Mouse (Mus musculus) heart, postnatal 0 days (tissue): ENCODE measurements around the gene Mcfd2. TPM values are rescaled to one million over a fixed set of nuclear protein-coding genes. Genes with fewer than 3 reads are reported as not detected.

Experiments
- ATAC-seq: fragments of 200-750 bp; cut with Nextera tagmentation; 2 replicates; pipeline ENCODE4 v1.8.0; 2017; ENCODE audit warnings: low read depth, moderate number of reproducible peaks, moderate library complexity; ENCODE audit not compliant: insufficient read depth
- DNase-seq: peaks from one replicate; pipeline ENCODE4 v3.0.0-alpha.2; 2016; ENCODE audit warnings: low spot score
- H3K27ac ChIP-seq: fragments of 300-500 bp; sonication (generic); 2 replicates; pipeline ENCODE4 v1.5.1; 2014; ENCODE audit warnings: low read depth, mild to moderate bottlenecking
- H3K27me3 ChIP-seq: fragments of 300-500 bp; sonication (generic); 2 replicates; pipeline ENCODE4 v1.6.1; 2014; ENCODE audit warnings: low read length, mixed read lengths; ENCODE audit not compliant: control insufficient read depth, insufficient read depth
- H3K36me3 ChIP-seq: fragments of 300-500 bp; sonication (generic); replicated peaks from 2 replicates; pipeline ENCODE4 v1.6.1; 2014; ENCODE audit warnings: low read length, mixed read lengths; ENCODE audit not compliant: control insufficient read depth, insufficient read depth
- H3K4me1 ChIP-seq: fragments of 300-500 bp; sonication (generic); 2 replicates; pipeline ENCODE4 v1.6.1; 2014; ENCODE audit warnings: antibody characterized with exemption; ENCODE audit not compliant: control insufficient read depth, insufficient read depth
- H3K4me2 ChIP-seq: fragments of 300-500 bp; sonication (generic); 2 replicates; pipeline ENCODE4 v1.6.1; 2014; ENCODE audit warnings: low read depth, mild to moderate bottlenecking, low read length, moderate library complexity
- H3K4me3 ChIP-seq: fragments of 300-500 bp; sonication (generic); 2 replicates; pipeline ENCODE4 v1.5.1; 2014; ENCODE audit warnings: low read depth, low read length
- H3K9ac ChIP-seq: fragments of 300-500 bp; sonication (generic); replicated peaks from 2 replicates; pipeline ENCODE4 v1.6.1; 2014; ENCODE audit warnings: low read depth, low read length, mixed read lengths
- H3K9me3 ChIP-seq: fragments of 300-500 bp; sonication (generic); replicated peaks from 2 replicates; pipeline ENCODE4 v1.6.1; 2016; ENCODE audit warnings: low read length; ENCODE audit not compliant: control insufficient read depth
- CTCF ChIP-seq: IDR thresholded peaks from 2 replicates; pipeline ENCODE4 v1.5.1; 2016; ENCODE audit warnings: antibody characterized with exemption, control low read depth, low read depth
- EP300 ChIP-seq: IDR thresholded peaks from 2 replicates; pipeline ENCODE4 v1.6.1; 2016; ENCODE audit warnings: antibody characterized with exemption, low read depth
- WGBS: fragments of 180-500 bp; shearing (Covaris S2); extraction: QIAGEN DNeasy Blood & Tissue Kit; methylation state at CpG from one replicate; pipeline ENCODE4 v1.1.7; 2014; 5-methylcytosine and 5-hydroxymethylcytosine counted together
- polyA plus RNA-seq: library from polyadenylated mRNA; unstranded; fragments of >200 nt; fragmentation: Nextera tagmentation; extraction: Ambion mirVana; gene quantifications from 2 replicates; pipeline ENCODE4 v1.2.1, GENCODE M21; 2015
- total RNA-seq: library from RNA; depleted of rRNA; stranded (reverse); fragments of >200 nt; gene quantifications from 2 replicates; pipeline ENCODE4 v1.2.3, GENCODE M21; 2014; ENCODE audit warnings: low replicate concordance

Mcfd2 gene
- total and polyA plus RNA-seq, 2 experiments from 2014 or later, result 75.1 to 78.3 TPM

DNA sequence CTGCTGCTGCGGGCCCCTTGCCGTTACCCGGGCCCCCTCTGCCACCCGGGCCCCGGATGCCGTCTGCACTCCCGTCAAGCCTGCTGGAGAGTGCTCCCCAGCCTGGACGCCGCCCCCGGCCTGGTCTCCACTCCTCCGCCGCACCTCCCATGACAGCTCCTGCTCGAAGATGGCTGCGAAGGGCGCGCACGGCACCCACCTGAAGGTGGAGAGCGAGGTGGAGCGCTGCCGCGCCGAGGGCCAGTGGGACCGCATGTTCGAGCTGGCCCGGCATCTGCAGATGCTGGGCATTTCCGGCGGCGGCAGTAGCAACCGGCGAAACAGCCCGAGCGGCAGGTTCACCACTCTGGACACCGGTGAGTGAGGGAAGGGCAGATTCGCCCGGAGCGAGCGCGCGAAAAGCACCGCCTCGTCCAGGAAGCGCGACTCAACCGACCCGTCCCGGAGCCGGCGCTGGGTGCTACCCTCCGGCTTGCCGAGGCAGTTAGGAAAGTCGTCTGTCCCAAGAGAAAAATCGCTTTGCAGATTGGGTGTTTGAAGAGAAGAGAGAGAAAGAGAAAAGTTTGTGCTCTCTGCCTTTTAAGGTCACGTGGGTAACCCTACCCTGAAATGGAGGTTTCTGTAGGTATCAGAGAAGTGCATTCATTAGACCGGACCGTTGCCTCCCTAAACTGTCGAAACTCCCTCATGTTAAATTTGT, 17.5 kb upstream of the Mcfd2 start:
- H3K4me2 ChIP-seq, result peak overlapping the region; percentile 85
- ATAC-seq (peak; percentile 21), DNase-seq (peak; percentile 21)
- TF ChIP-seq EP300, result no peak
- no peak for TF ChIP-seq CTCF
- 0 out of 2 replicates have a peak, but pooled peaks cover 4% of the 10 kb centered on the region for H3K4me1 ChIP-seq
- whole genome bisulfite sequencing, result under 1% methylated on average over 55 of the region's 56 CpGs
- peaks cover 8% of the 10 kb centered on the region; the same call in 1 of the 2 replicates for H3K27me3 ChIP-seq
- no peaks in the 10 kb centered on the region for H3K36me3 ChIP-seq
- peak overlapping the region; percentile 62 for H3K4me3 ChIP-seq
- peak overlapping the region; percentile 75 for H3K9ac ChIP-seq
- H3K9me3 ChIP-seq, result no peaks in the 10 kb centered on the region
- H3K27ac ChIP-seq, result peak overlapping the region; percentile 93

DNA sequence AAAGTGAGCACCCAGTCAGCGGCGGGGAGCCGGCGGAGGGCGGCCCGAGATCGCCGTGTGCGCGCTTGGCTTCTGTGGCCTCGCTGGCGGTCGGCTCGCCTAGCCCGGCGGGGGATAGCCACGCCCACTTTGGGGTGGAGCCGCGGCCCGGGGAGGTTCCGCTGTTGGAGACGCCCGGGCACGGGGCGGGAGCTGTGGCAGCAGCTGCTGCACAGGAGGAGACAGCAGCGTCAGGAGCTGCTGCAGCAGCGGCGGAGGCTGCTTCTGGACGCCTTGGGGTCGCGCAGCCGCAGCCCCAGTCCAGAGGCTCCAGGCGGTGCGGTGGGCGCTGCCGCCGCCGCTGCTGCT, 16.9 kb upstream of the Mcfd2 start, which contains the start of gene Ttc7:
Ttc7 (plus strand) TSS at position 181 of the 348 bp plus-strand sequence.
- peak; percentile 95 for ATAC-seq
- TF ChIP-seq EP300 (no peak), CTCF (no peak)
- H3K9me3 ChIP-seq, result no peaks in the 10 kb centered on the region
- H3K4me3 ChIP-seq, result peak within 1 kb of the TSS; percentile 62
- no peaks in the 10 kb centered on the region for H3K36me3 ChIP-seq
- H3K27me3 ChIP-seq, result peaks cover 8% of the 10 kb centered on the region; the same call in 1 of the 2 replicates
- DNase-seq, result peak; percentile 93
- H3K4me2 ChIP-seq, result peak within 1 kb of the TSS; percentile 85
- H3K27ac ChIP-seq, result peak within 1 kb of the TSS; percentile 93
- H3K9ac ChIP-seq, result peak within 1 kb of the TSS; percentile 75
- WGBS, result under 1% methylated on average over 33 of the region's 38 CpGs
- 0 out of 2 replicates have a peak, but pooled peaks cover 4% of the 10 kb centered on the region for H3K4me1 ChIP-seq

DNA sequence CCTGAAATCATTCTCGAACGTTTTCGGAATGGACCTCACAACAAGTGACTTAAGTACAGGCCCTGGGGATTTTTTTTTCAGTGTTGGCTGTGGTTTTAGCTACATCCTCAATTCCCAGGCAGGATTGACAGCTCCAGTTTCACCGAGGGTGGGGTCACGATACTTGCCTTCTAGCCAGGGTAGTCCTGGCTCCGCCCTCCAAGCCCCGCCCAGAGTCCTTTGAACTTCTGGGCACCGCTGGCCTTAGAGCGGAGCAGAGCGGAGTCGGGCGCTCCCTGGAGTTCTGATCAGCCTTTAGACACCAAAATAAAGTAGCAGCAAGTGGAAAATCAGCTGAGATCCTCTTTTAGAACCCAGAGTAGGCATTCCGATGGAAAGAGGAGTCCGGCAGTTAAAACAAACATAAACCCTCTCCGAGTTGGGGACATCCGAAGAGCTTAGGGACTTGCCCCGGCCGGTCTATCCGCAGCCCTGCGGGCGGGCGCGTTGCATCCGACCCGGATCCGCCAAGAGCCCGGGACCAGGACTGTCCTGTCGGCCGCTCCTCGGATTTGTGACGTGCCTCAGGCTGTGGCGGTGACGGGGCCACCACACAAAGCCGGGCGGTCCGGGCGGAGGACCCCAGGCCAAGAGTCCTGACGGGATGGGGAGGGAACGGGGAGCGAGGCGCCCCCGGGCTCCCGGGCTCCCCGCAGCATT, 16.4 kb upstream of the Mcfd2 start:
- peak; percentile 90 for DNase-seq
- Histone ChIP-seq H3K27me3 (peaks cover 8% of the 10 kb centered on the region; the same call in 1 of the 2 replicates), H3K4me3 (peak overlapping the region; percentile 62)

DNA sequence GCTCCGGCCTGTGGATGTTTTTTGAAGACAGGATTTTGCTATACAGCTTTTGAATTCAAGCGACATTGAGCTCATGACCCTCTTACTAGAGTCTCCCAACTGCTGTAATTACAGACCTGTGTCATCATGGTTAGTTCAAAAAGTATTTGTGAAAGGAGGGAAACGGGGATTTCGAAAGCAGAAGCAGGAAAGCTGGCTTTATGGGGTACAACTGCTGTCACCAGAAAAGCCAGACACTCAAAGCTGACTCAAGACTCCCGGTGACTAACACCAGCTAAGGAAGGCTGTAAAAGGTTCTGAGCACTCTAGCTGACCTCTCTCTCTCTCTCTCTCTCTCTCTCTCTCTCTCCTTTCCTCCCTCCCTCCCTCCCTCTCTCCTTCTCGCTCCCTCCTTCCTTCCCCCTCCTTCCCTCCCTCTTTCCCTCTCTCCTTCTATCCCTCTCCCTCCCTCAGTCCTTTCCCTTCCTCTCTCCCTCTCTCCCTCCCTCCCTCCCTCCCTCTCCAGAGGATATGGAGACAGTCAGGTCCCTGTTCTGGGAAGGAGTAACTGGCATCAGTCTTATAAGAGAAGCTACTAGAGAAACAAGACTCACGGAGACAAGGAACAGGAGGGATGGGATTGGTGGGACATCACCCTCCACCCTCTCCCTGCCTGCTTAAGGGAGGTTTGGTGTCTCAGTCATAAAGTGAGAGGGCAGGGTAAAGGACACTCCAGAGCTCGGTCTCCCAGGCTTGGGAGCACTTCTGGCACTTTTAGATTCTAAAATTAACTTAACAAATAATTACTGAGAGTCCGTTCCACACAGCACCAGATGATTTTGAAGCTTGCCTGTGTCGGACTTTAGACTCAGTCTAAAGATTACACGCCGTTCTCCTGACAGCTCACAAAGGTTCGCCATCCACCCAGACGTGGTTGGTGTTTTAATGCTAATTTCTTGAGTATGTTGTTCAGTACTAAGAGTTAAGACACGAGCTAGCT, 9.9 kb upstream of the Mcfd2 start:
- Histone ChIP-seq H3K4me3 (no peak overlapping the region), H3K27ac (no peak overlapping the region), H3K27me3 (no peaks in the 10 kb centered on the region), H3K9me3 (no peaks in the 10 kb centered on the region), H3K4me2 (no peak overlapping the region), H3K36me3 (no peaks in the 10 kb centered on the region), H3K4me1 (no peaks in the 10 kb centered on the region), H3K9ac (no peak overlapping the region)
- ATAC-seq (no peak), DNase-seq (no peak)
- 45% methylated on average over 15 of the region's 15 CpGs for WGBS
- TF ChIP-seq CTCF, result no peak
- no peak for TF ChIP-seq EP300

More for the DNA sequence above, 16.4 kb upstream of the Mcfd2 start:
- no peaks in the 10 kb centered on the region for H3K9me3 ChIP-seq
- H3K4me2 ChIP-seq, result peak overlapping the region; percentile 85
- WGBS, result under 1% methylated on average over 37 of the region's 44 CpGs
- ATAC-seq, result peak; percentile 87
- TF ChIP-seq EP300, result no peak
- no peak for TF ChIP-seq CTCF
- H3K36me3 ChIP-seq, result no peaks in the 10 kb centered on the region
- H3K27ac ChIP-seq, result peak overlapping the region; percentile 93
- H3K9ac ChIP-seq, result peak overlapping the region; percentile 75
- H3K4me1 ChIP-seq, result 0 out of 2 replicates have a peak, but pooled peaks cover 4% of the 10 kb centered on the region

DNA sequence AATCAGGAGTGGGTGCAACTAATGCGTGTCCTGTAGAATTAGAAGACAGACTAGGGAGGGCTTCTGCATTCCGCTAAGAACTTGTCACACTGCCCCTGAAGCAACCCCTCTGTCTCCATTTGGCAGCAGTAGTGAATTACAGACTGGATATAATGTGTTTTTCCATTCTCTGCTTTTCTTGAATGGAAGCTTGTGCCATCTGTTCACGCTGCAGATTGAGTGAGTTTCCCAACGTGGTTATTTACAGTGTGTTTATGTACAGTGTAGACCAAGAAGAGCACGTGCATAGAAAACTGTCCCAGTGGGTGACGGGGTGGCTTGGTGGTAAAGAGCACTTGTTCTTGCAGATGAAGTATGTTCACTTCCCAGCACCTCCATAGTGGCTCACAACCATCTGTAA, 3.7 kb upstream of the Mcfd2 start:
- no peak overlapping the region for H3K9ac ChIP-seq
- ATAC-seq (no peak), DNase-seq (no peak)
- no peak overlapping the region for H3K27ac ChIP-seq
- no peaks in the 10 kb centered on the region for H3K9me3 ChIP-seq
- H3K27me3 ChIP-seq, result no peaks in the 10 kb centered on the region
- 71% methylated on average over 6 of the region's 6 CpGs for WGBS
- H3K4me1 ChIP-seq, result peaks cover 7% of the 10 kb centered on the region
- H3K36me3 ChIP-seq, result no peaks in the 10 kb centered on the region
- no peak overlapping the region for H3K4me2 ChIP-seq
- TF ChIP-seq CTCF (no peak), EP300 (no peak)
- H3K4me3 ChIP-seq, result no peak overlapping the region
